Mouse (Mus musculus): ENCODE data around the gene Tnr. TPM values are rescaled to one million over a fixed set of nuclear protein-coding genes. Genes with fewer than 3 reads are reported as not detected.
A peak's percentile ranks its signal among the peaks of the same experiment; 100 is the strongest.

The Tnr gene
- polyA plus RNA-seq, 1 experiment from 2014 or later: 1.7 TPM

DNA sequence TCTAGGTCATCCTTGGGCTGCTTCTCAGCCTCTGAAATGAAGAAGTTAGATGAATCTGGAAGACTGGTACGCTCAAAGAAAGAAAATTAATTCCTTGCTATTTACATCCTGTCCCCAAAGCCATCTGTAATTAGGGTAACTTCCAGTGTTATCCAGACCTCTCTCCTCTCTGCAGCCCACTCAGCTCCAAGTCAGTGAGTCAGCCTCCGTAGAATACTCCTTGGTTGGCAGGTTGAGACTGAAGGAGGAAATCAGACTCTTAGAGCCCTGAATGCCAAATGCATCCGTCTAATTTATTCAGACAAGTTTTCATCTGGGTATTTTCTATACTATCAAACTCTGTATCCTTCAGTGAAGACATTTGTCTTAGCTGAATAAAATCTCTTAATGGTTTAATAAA is 255.9 kb downstream of the Tnr start:
- WGBS: 94% methylated on average over 3 of the region's 3 CpGs
- H3K4me2 ChIP-seq (replicated peaks): no peak overlapping the region
- H3K36me3 ChIP-seq: no peaks in the 10 kb centered on the region
- H3K9ac ChIP-seq (replicated peaks): no peak overlapping the region
- no peak for ATAC-seq
- H3K9me3 ChIP-seq: no peaks in the 10 kb centered on the region
- peaks cover 10% of the 10 kb centered on the region; the same call in 1 of the 2 replicates for H3K4me1 ChIP-seq (replicated peaks)
- no peaks in the 10 kb centered on the region for H3K27me3 ChIP-seq
- H3K27ac ChIP-seq: no peak overlapping the region
- no peak overlapping the region for H3K4me3 ChIP-seq (replicated peaks)

DNA sequence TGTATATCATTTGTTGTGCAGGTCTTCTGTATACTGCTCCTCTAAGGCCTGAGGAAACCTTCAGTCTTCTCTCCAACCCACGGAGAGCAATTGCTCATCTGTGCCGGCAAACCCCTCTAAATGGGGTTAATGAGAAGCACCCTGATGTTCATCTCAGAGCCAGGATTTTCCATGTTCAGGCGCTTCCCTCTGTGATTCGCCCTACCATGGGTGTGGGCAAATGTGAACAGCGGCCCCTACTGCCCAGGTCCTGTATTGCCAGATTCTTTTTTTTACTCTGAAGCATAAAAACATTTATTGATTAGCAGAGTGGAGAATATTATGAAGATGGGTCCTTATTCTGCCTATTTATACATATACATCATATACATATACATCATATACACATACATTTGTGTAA is 260.3 kb downstream of the Tnr start:
- no peak overlapping the region for H3K27ac ChIP-seq
- no peaks in the 10 kb centered on the region for H3K9me3 ChIP-seq
- H3K4me1 ChIP-seq (replicated peaks): peaks cover 7% of the 10 kb centered on the region; the same call in 1 of the 2 replicates
- no peaks in the 10 kb centered on the region for H3K27me3 ChIP-seq
- ATAC-seq: peak; percentile 68; the same call in 1 of the 2 replicates
- no peak overlapping the region for H3K9ac ChIP-seq (replicated peaks)
- H3K4me2 ChIP-seq (replicated peaks): no peak overlapping the region
- no peaks in the 10 kb centered on the region for H3K36me3 ChIP-seq
- no peak overlapping the region for H3K4me3 ChIP-seq (replicated peaks)
- 33% methylated on average over 5 of the region's 5 CpGs for WGBS

DNA sequence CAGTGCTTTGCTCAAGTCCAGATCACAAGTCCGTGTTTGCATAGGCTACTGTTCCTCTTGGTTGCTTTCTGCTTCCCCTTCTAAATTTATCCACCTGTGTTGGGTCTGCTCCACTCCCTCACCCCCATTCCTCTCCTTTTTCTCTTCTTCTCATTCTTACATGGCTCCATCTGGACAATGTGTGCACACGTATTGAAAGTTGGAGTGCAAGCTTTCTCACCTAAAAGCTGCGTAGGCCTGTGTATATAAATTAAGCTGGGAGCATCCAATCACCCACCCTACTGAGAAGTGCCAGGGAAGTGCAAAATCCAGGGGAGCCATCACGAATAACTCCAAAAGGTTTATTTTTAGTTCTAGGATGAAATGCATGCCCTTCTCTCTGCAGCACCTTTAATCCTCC is 264.7 kb downstream of the Tnr start:
- H3K9ac ChIP-seq (replicated peaks): no peak overlapping the region
- no peak overlapping the region for H3K4me3 ChIP-seq (replicated peaks)
- H3K36me3 ChIP-seq: no peaks in the 10 kb centered on the region
- no peak for ATAC-seq
- H3K27me3 ChIP-seq: no peaks in the 10 kb centered on the region
- WGBS: 66% methylated on average over 4 of the region's 4 CpGs
- H3K9me3 ChIP-seq: no peaks in the 10 kb centered on the region
- peaks cover 7% of the 10 kb centered on the region; the same call in 1 of the 2 replicates for H3K4me1 ChIP-seq (replicated peaks)
- H3K27ac ChIP-seq: no peak overlapping the region
- no peak overlapping the region for H3K4me2 ChIP-seq (replicated peaks)

DNA sequence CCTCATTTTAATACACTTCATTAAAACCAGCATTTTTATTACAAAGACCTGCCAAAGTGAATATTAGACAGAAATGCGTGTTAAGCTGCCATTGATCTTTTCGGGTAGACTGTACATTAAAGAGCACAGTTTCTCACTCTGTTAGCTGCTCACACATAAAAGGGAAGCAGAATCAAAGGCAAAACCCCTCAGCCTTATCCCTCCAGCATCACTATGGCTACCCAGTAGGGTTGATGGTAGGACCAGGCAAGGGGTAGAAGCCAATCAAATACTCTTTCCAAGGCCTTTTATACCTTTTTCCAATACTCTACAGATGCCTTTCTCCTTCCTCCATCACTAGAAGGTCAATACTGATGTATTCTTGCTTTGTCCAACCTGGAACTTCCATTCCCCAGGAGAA is 269.0 kb downstream of the Tnr start:
- H3K36me3 ChIP-seq: no peaks in the 10 kb centered on the region
- H3K27me3 ChIP-seq: no peaks in the 10 kb centered on the region
- no peaks in the 10 kb centered on the region for H3K9me3 ChIP-seq
- no peak overlapping the region for H3K9ac ChIP-seq (replicated peaks)
- no peak for ATAC-seq
- H3K4me1 ChIP-seq (replicated peaks): peaks cover 7% of the 10 kb centered on the region; the same call in 1 of the 2 replicates
- no peak overlapping the region for H3K4me3 ChIP-seq (replicated peaks)
- WGBS: 87% methylated on average over 2 of the region's 2 CpGs
- H3K27ac ChIP-seq: no peak overlapping the region
- H3K4me2 ChIP-seq (replicated peaks): no peak overlapping the region

DNA sequence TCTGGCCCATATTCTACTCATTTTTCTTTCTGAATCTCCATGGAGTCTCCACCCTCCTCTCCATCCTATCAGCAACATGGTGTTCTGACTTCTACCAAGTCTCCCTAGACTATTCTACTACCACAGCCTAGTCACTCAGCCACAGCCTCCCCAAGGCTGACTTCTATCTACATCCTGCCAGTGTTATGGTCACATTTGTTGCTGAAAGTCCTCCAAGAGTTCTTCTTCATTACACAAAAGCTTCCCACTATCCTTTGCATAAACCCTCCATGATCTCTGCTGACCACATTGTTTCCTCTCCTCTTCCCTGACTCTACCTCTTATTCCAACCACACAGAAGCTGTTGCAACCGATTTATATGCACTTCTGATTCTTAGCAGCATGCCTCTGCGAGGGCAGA is 272.5 kb downstream of the Tnr start:
- no peak overlapping the region for H3K4me3 ChIP-seq (replicated peaks)
- ATAC-seq: no peak
- no peaks in the 10 kb centered on the region for H3K36me3 ChIP-seq
- 77% methylated on average over 2 of the region's 2 CpGs for WGBS
- H3K4me1 ChIP-seq (replicated peaks): no peaks in the 10 kb centered on the region
- no peak overlapping the region for H3K27ac ChIP-seq
- no peaks in the 10 kb centered on the region for H3K9me3 ChIP-seq
- no peak overlapping the region for H3K9ac ChIP-seq (replicated peaks)
- H3K4me2 ChIP-seq (replicated peaks): no peak overlapping the region
- no peaks in the 10 kb centered on the region for H3K27me3 ChIP-seq

DNA sequence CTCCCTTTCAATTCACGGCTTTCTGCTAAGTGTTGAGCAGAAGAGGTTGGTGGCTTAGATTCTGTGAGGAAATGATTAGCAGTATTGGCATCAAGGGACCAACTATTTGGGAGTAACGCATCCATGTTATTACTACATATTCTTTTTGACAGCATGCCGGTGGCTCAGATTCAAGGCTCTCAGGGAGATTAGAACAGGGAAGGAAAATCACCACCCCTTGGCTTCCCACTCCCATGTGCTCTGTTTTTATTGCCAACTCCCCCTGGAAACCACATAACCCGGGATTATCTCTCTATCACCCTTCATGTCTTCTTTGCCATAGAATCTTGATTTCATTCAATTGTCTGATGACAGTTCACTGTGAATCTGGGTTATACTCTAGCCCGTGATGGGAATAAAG is 276.8 kb downstream of the Tnr start:
- Histone ChIP-seq H3K4me2 (replicated peaks) (no peak overlapping the region), H3K4me3 (replicated peaks) (no peak overlapping the region), H3K27me3 (no peaks in the 10 kb centered on the region), H3K9ac (replicated peaks) (no peak overlapping the region), H3K4me1 (replicated peaks) (0 out of 2 replicates have a peak, but pooled peaks cover 5% of the 10 kb centered on the region), H3K27ac (no peak overlapping the region), H3K9me3 (no peaks in the 10 kb centered on the region), H3K36me3 (no peaks in the 10 kb centered on the region)
- 84% methylated on average over 5 of the region's 5 CpGs for WGBS
- no peak for ATAC-seq

DNA sequence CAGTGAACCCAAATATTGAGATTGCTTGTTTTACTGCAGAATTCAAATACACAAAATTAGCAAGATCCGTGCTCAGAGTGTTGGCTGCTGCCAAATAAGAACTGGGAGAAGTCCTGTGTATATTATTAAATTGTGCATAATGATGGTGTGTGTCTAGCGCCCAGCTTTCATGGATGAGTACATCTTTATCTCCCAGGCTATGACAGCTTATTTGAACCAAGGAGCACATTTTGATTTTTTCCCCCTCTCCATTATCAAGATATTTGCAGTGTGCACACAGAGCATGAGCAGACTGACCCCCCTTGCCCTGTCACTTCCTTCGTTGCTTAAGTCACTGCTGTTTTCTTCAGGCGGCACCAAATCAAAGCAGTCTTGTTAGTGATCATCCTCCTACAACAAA is 278.2 kb downstream of the Tnr start:
- Histone ChIP-seq H3K27ac (no peak overlapping the region), H3K9ac (replicated peaks) (no peak overlapping the region), H3K9me3 (0 out of 2 replicates have a peak, but pooled peaks cover 8% of the 10 kb centered on the region), H3K36me3 (no peaks in the 10 kb centered on the region), H3K27me3 (no peaks in the 10 kb centered on the region), H3K4me1 (replicated peaks) (0 out of 2 replicates have a peak, but pooled peaks cover 5% of the 10 kb centered on the region), H3K4me2 (replicated peaks) (no peak overlapping the region), H3K4me3 (replicated peaks) (no peak overlapping the region)
- peak; percentile 55 for ATAC-seq
- 59% methylated on average over 4 of the region's 4 CpGs for WGBS

DNA sequence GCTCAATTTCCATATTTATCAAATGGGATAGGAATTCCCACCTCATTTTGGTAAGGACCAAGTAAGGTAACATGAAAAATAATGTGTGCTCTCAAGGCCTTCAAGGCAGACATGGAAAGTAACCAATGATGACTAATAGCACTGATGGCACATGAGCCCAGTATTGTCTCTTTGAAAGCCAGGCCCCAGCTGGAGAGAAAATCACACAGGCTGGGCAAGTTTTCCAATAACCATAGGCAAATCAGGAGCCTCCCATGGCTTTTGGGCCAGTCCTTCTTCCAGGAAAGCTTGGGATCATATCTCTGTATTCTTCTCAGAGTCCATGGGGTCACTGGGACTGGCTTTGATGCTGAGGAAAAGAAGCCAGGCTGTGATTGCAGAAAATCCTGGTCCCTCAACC is 280.1 kb downstream of the Tnr start:
- no peak for ATAC-seq
- no peaks in the 10 kb centered on the region for H3K36me3 ChIP-seq
- no peaks in the 10 kb centered on the region for H3K27me3 ChIP-seq
- no peak overlapping the region for H3K27ac ChIP-seq
- H3K4me3 ChIP-seq (replicated peaks): no peak overlapping the region
- no peak overlapping the region for H3K9ac ChIP-seq (replicated peaks)
- 0 out of 2 replicates have a peak, but pooled peaks cover 5% of the 10 kb centered on the region for H3K4me1 ChIP-seq (replicated peaks)
- H3K4me2 ChIP-seq (replicated peaks): no peak overlapping the region
- H3K9me3 ChIP-seq: 0 out of 2 replicates have a peak, but pooled peaks cover 8% of the 10 kb centered on the region

DNA sequence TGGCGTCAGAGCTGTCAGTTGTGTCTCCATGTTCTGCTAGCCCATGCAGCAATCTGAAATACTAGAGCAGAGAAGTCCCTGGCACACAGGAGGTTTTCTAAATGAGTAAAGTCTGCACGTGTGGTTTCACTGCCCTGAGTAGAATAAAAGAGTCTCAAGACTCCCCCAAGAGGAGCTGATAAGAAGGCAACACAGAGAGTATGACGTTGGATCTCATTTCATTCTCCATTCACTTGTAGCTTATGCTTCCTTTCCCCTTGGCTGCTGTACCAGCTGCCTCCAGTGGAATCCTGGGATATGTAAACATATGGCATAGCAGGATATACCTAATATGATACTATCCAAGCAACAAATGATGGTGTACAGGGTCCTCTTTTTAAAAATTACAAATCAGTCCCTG is 285.9 kb downstream of the Tnr start:
- H3K4me2 ChIP-seq (replicated peaks): no peak overlapping the region
- ATAC-seq: no peak
- no peak overlapping the region for H3K9ac ChIP-seq (replicated peaks)
- no peaks in the 10 kb centered on the region for H3K27me3 ChIP-seq
- WGBS: 61% methylated on average over 3 of the region's 3 CpGs
- no peaks in the 10 kb centered on the region for H3K36me3 ChIP-seq
- no peak overlapping the region for H3K27ac ChIP-seq
- H3K9me3 ChIP-seq: 0 out of 2 replicates have a peak, but pooled peaks cover 8% of the 10 kb centered on the region
- H3K4me3 ChIP-seq (replicated peaks): no peak overlapping the region
- peaks cover 11% of the 10 kb centered on the region for H3K4me1 ChIP-seq (replicated peaks)

DNA sequence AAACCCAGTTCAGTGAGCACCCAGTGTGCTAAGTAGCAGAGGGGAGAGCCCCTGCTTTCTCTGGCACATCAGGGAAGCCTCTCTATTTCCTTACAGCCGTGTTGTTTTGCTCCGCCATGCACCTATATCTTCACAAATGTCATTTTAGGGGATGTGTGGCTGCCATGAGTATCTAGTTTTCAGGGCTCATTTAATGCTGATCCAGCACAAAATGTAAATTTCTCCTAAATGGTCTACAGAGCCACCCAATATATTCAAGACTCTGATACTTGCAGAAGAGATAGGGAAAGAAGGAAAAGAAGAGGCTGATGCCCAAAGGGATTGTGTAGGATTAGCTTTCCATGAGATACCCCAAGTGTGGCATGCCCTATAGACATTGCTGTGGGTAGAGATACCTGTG is 288.2 kb downstream of the Tnr start:
- peaks cover 11% of the 10 kb centered on the region for H3K4me1 ChIP-seq (replicated peaks)
- H3K4me3 ChIP-seq (replicated peaks): no peak overlapping the region
- no peak for ATAC-seq
- H3K9me3 ChIP-seq: no peaks in the 10 kb centered on the region
- H3K36me3 ChIP-seq: no peaks in the 10 kb centered on the region
- WGBS: 89% methylated on average over 2 of the region's 2 CpGs
- H3K9ac ChIP-seq (replicated peaks): no peak overlapping the region
- no peaks in the 10 kb centered on the region for H3K27me3 ChIP-seq
- H3K4me2 ChIP-seq (replicated peaks): no peak overlapping the region
- no peak overlapping the region for H3K27ac ChIP-seq

DNA sequence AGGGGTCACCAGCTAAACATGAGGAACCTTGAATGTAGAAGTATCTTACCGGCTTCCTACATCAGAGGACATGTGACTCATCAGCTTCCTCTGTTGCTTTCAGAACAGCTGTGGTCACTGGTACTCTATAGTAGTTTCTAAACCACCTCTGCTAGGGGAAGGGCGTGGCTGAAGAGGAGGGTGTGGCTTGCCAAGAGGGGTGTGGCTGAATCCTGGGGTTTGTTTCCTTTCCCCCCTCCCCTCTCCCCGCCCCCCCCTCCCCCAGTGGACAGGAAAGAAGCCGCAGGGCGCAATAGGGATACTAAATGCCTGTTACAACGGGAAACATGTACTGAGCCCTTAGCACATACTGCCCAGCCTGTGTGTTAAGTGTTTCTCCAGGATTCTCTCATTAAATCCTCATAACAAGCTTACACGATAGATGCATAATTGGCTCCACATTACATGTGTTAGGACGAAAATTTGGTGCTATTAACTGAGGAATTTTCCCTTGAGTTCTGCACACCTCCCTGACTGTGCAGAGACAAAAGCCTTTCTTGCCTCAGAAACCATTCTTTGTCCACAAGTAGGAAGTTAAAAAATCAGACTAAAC is 289.3 kb downstream of the Tnr start:
- no peak overlapping the region for H3K4me3 ChIP-seq (replicated peaks)
- peak; percentile 75 for ATAC-seq
- H3K27me3 ChIP-seq: no peaks in the 10 kb centered on the region
- H3K4me1 ChIP-seq (replicated peaks): peaks cover 11% of the 10 kb centered on the region
- no peaks in the 10 kb centered on the region for H3K9me3 ChIP-seq
- H3K36me3 ChIP-seq: no peaks in the 10 kb centered on the region
- 9% methylated on average over 8 of the region's 8 CpGs for WGBS
- H3K9ac ChIP-seq (replicated peaks): no peak overlapping the region
- 0 out of 2 replicates have a peak overlapping the region, but pooled peaks have one; percentile 9 for H3K4me2 ChIP-seq (replicated peaks)
- H3K27ac ChIP-seq: no peak overlapping the region

DNA sequence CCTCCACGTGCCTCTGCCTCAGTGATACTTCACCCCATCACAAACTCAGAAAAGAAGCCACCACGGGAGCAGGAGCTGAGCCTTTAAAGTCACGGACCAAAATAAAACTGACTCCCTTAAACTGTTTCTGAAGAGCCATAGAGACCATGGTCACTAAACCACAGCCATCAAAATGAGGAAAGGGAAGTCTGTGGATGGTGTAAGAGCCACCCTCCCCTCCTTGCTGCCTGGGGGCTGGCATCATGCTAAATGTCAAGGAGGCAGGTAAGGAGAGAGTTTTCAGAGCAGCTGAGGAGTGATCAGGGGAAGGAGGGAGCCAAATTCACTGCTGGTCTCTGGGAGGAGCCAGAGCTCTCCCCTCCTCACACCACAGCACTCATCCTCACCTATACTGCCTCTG is 290.8 kb downstream of the Tnr start:
- no peaks in the 10 kb centered on the region for H3K36me3 ChIP-seq
- no peak overlapping the region for H3K4me3 ChIP-seq (replicated peaks)
- H3K9ac ChIP-seq (replicated peaks): no peak overlapping the region
- no peaks in the 10 kb centered on the region for H3K9me3 ChIP-seq
- H3K4me1 ChIP-seq (replicated peaks): peaks cover 11% of the 10 kb centered on the region
- no peaks in the 10 kb centered on the region for H3K27me3 ChIP-seq
- no peak overlapping the region for H3K4me2 ChIP-seq (replicated peaks)
- 57% methylated on average over 3 of the region's 3 CpGs for whole genome bisulfite sequencing
- H3K27ac ChIP-seq: no peak overlapping the region
- no peak for ATAC-seq

Measured in midbrain, embryonic 13.5 days (tissue).